Mouse (Mus musculus) T-cell, adult 2 months (primary cell): ENCODE results near the gene Crlf3.
A peak's percentile ranks its signal among the peaks of the same experiment; 100 is the strongest.
"Not testable (repeated sequence)": the region's sequence is repeated elsewhere in the genome, so short reads cannot be mapped to it uniquely, and the experiment has no call there.

Source experiments
- DNase-seq: peaks from one replicate; pipeline ENCODE4 v3.0.0; 2022; ENCODE audit warnings: low spot score

The Crlf3 gene

GRCm38 (mm10) chr11:80066373-80066772, 14.4 kb downstream of the Crlf3 start:
- DNase-seq: peak; percentile 31

GRCm38 (mm10) chr11:80062159-80062558, 18.6 kb downstream of the Crlf3 start:
- no peak for DNase-seq

DNA sequence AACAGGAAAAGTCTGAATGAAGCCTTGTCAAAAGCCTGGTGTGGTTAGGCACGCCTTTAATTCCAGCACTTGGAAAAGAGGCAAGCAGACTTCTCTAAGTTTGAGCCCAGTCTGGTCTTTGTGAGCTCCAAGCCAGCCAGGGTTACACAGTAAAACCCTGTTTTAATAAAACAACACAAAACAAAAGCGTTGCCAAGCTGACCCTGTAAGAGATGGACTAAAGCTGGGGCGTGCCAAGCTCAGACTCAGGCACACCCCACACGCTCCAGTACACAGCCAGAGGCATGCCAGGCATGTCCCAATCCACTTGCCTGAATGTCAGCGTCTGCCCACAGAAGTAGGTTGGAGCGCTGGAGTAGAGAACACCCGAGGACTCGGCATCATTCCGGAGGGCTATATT, 24.6 kb downstream of the Crlf3 start:
- DNase-seq: no peak

GRCm38 (mm10) chr11:80054659-80055058, 26.1 kb downstream of the Crlf3 start:
- DNase-seq: no peak

GRCm38 (mm10) chr11:80053171-80053570, 27.6 kb downstream of the Crlf3 start:
- no peak for DNase-seq

DNA sequence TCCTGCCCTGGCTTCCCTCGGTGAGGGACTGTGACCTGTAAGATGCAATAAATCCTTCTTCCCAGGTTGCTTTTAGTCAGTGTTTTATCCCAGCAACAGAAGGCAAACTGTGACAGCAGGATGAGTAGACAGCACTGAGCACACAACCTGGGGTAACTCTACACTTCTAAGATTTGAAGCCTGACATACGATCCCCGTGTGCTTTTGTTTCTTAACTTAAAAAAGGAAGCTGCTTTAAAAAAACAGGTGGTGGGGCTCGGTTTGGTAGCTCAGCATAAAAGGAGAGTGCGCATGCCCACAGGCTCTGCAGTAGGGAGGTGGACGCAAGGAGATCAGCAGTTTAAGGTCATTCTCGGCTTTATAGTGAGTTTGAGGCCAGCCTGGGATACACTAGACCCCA, 28.3 kb downstream of the Crlf3 start:
- DNase-seq: no peak

DNA sequence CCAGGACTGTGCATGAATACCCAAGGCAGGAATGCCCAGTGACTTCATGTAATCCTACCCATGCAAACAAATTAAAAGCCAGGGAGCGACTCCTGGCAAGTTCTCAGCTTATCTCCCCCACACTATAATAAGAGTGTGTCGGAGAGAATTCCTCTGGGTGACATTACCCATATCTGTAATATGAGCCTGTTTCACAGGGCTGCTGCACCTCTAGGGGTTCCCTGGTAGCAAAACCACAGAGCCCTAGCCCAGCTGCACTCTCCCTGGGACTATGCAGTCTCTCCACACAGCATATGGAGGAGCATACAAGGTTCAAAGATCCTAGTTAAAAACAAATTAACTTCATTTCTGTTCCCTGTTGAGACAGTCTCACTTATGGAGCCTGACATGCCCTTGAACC, 30.7 kb downstream of the Crlf3 start:
- no peak for DNase-seq

GRCm38 (mm10) chr11:80046856-80047255, 33.9 kb downstream of the Crlf3 start:
- no peak for DNase-seq

GRCm38 (mm10) chr11:80043419-80043817, 37.4 kb downstream of the Crlf3 start:
- no peak for DNase-seq

DNA sequence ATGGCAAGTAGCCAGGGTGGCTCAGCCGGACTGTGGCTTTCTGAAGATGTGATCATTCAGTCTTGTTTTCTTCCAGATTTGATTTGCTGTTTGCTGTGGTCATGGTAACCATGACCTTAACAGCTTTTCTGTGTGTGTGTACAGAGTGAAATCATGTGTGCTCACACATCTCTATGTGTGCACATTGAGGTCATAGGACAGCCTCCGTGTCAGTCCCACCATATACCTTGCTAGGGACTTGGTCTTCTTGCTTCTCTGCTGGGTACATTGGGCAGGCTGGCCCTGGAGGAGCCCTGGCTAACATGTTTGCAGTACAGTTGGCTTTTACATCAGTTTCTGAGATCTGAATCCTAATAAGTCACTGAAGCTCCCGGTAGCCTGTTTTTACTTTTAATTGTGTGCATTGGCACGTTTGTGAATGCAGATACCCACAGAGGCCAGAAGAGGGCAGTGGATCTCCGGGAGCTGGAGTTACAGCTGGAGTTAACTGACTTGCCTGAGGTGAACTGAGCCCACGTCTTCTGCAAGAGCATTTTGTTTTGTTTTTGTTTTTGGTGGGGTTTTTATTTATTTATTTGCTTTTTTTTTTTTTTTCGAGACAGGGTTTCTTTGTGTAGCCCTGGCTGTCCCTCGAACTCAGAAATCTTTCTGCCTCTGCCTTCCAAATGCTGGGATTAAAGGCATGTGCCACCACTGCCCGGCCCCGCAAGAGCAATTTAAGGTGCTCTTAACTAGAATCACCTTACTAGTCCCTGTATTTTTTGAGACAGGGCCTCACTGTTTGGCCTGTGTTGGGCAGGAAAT, 38.0 kb downstream of the Crlf3 start:
- DNase-seq: peak; percentile 56

DNA sequence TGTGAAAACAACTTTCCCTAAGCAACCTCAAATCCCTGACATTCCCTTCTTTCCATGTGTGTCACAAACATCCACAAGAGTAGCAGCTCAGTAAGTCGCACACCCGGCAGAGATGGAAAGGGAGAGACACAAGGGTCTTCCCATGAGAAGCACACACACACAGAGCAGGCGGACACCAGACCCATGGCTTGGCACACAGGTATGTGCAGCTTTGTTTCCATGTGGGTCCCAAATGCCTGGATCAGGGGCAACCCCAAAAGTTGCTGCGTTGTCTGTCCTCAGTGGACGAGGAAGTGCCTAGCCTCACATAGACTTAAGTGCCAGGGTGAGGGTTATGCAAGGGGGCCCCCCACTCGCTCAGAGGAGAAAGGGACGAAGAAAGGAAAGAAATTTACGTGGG, 43.3 kb downstream of the Crlf3 start:
- DNase-seq: no peak

DNA sequence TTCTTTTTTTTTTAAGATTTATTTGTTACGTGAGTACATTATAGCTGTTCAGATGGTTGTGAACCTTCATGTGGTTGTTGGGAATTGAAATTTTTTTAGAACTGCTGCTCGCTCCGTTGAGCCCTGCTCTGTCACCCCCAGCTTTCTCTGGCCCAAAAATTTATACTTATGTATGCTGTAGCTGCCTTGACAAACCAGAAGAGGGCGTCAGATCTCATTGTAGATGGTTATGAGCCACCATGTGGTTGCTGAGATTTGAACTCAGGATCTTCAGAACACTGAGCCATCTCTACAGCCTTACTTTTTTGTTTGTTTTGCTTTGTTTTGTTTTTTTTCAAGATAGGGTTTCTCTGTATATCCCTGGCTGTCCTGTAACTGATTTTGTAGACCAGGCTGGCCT, 59.5 kb downstream of the Crlf3 start:
- DNase-seq: no peak

- DNase-seq: no peak
These were observed 61.0 kb downstream of the Crlf3 start for GRCm38 (mm10) chr11:80019792-80020191.

DNA sequence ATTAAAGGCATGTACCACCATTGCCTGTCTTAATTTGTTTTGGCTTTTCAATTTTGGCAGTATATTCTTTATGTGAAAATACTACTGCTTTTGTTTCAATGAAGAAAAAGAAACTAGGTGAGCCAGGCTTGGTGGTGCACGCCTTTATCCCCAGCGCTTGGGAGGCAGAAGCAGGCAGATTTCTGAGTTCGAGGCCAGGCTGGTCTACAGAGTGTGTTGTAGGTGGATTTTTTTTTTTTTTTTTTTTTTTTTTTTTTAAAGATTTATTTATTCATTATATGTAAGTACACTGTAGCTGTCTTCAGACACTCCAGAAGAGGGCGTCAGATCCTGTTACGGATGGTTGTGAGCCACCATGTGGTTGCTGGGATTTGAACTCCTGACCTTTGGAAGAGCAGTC, 64.3 kb downstream of the Crlf3 start:
- not testable (repeated sequence) for DNase-seq
